Mouse (Mus musculus): ENCODE data around the gene Napb. TPM values are rescaled to one million over a fixed set of nuclear protein-coding genes. Genes with fewer than 3 reads are reported as not detected.

Napb gene
- polyA plus RNA-seq, 1 experiment from 2014 or later: 7.1 TPM

GRCm38 (mm10) chr2:148719271-148719995 is 12.8 kb downstream of the Napb start:
- no peak for ATAC-seq (ENCODE audit: insufficient number of reproducible peaks, insufficient read depth, low FRiP score, low TSS enrichment)
- H3K27ac ChIP-seq: no peak overlapping the region
- H3K9me3 ChIP-seq: no peaks in the 10 kb centered on the region
- 84% methylated on average over 2 of the region's 2 CpGs for WGBS
- no peaks in the 10 kb centered on the region for H3K36me3 ChIP-seq
- H3K4me3 ChIP-seq: no peak overlapping the region
- no peaks in the 10 kb centered on the region for H3K4me1 ChIP-seq
- H3K4me2 ChIP-seq (replicated peaks): no peak overlapping the region
- no peaks in the 10 kb centered on the region for H3K27me3 ChIP-seq
- H3K9ac ChIP-seq: no peak overlapping the region

- H3K36me3 ChIP-seq: no peaks in the 10 kb centered on the region
- H3K4me1 ChIP-seq: no peaks in the 10 kb centered on the region
- no peak overlapping the region for H3K27ac ChIP-seq
- H3K4me3 ChIP-seq: no peak overlapping the region
- no peaks in the 10 kb centered on the region for H3K9me3 ChIP-seq
- no peaks in the 10 kb centered on the region for H3K27me3 ChIP-seq
- ATAC-seq (ENCODE audit: insufficient number of reproducible peaks, insufficient read depth, low FRiP score, low TSS enrichment): no peak
- no peak overlapping the region for H3K4me2 ChIP-seq (replicated peaks)
- H3K9ac ChIP-seq: no peak overlapping the region
- WGBS: 69% methylated on average over 2 of the region's 2 CpGs
Measured at GRCm38 (mm10) chr2:148717072-148717471, 15.2 kb downstream of the Napb start.

GRCm38 (mm10) chr2:148712326-148712725 is 19.9 kb downstream of the Napb start:
- Histone ChIP-seq H3K9me3 (no peaks in the 10 kb centered on the region), H3K4me3 (no peak overlapping the region), H3K4me1 (no peaks in the 10 kb centered on the region), H3K36me3 (0 out of 2 replicates have a peak, but pooled peaks cover 7% of the 10 kb centered on the region), H3K27me3 (no peaks in the 10 kb centered on the region), H3K9ac (no peak overlapping the region), H3K27ac (no peak overlapping the region), H3K4me2 (replicated peaks) (no peak overlapping the region)
- 79% methylated on average over 3 of the region's 3 CpGs for WGBS
- no peak for ATAC-seq (ENCODE audit: insufficient number of reproducible peaks, insufficient read depth, low FRiP score, low TSS enrichment)

GRCm38 (mm10) chr2:148707202-148707530 is 25.1 kb downstream of the Napb start:
- 82% methylated on average over 6 of the region's 6 CpGs for WGBS
- Histone ChIP-seq H3K27me3 (no peaks in the 10 kb centered on the region), H3K4me1 (no peaks in the 10 kb centered on the region), H3K4me2 (replicated peaks) (no peak overlapping the region), H3K9me3 (no peaks in the 10 kb centered on the region), H3K36me3 (peaks cover 12% of the 10 kb centered on the region; the same call in 1 of the 2 replicates), H3K9ac (no peak overlapping the region), H3K4me3 (no peak overlapping the region), H3K27ac (no peak overlapping the region)
- ATAC-seq (ENCODE audit: insufficient number of reproducible peaks, insufficient read depth, low FRiP score, low TSS enrichment): 0 out of 2 replicates have a peak, but pooled peaks have one; percentile 35

- 86% methylated on average over 15 of the region's 15 CpGs for WGBS
- Histone ChIP-seq H3K9ac (no peak overlapping the region), H3K4me1 (no peaks in the 10 kb centered on the region), H3K9me3 (no peaks in the 10 kb centered on the region), H3K36me3 (peaks cover 12% of the 10 kb centered on the region; the same call in 1 of the 2 replicates), H3K27me3 (no peaks in the 10 kb centered on the region), H3K4me2 (replicated peaks) (no peak overlapping the region), H3K4me3 (no peak overlapping the region), H3K27ac (no peak overlapping the region)
- peak; percentile 35; the same call in 1 of the 2 replicates for ATAC-seq (ENCODE audit: insufficient number of reproducible peaks, insufficient read depth, low FRiP score, low TSS enrichment)
Measured at GRCm38 (mm10) chr2:148706409-148707201, 25.7 kb downstream of the Napb start.

GRCm38 (mm10) chr2:148698571-148698970 is 33.7 kb downstream of the Napb start:
- ATAC-seq (ENCODE audit: insufficient number of reproducible peaks, insufficient read depth, low FRiP score, low TSS enrichment): no peak
- no peak overlapping the region for H3K4me3 ChIP-seq
- no peaks in the 10 kb centered on the region for H3K9me3 ChIP-seq
- H3K4me1 ChIP-seq: no peaks in the 10 kb centered on the region
- no peaks in the 10 kb centered on the region for H3K27me3 ChIP-seq
- H3K27ac ChIP-seq: no peak overlapping the region
- H3K4me2 ChIP-seq (replicated peaks): no peak overlapping the region
- peaks cover 31% of the 10 kb centered on the region for H3K36me3 ChIP-seq
- 68% methylated on average over 5 of the region's 5 CpGs for WGBS
- H3K9ac ChIP-seq: no peak overlapping the region

GRCm38 (mm10) chr2:148690781-148691180 is 41.5 kb downstream of the Napb start:
- 96% methylated on average over 5 of the region's 5 CpGs for WGBS
- Histone ChIP-seq H3K4me3 (no peak overlapping the region), H3K36me3 (peaks cover 58% of the 10 kb centered on the region), H3K4me2 (replicated peaks) (no peak overlapping the region), H3K9ac (no peak overlapping the region), H3K27ac (no peak overlapping the region), H3K4me1 (no peaks in the 10 kb centered on the region), H3K27me3 (no peaks in the 10 kb centered on the region), H3K9me3 (no peaks in the 10 kb centered on the region)
- no peak for ATAC-seq (ENCODE audit: insufficient number of reproducible peaks, insufficient read depth, low FRiP score, low TSS enrichment)

GRCm38 (mm10) chr2:148690291-148690690 is 42.0 kb downstream of the Napb start:
- Histone ChIP-seq H3K4me1 (no peaks in the 10 kb centered on the region), H3K27ac (no peak overlapping the region), H3K9me3 (no peaks in the 10 kb centered on the region), H3K36me3 (peaks cover 57% of the 10 kb centered on the region), H3K27me3 (no peaks in the 10 kb centered on the region), H3K4me2 (replicated peaks) (no peak overlapping the region), H3K4me3 (no peak overlapping the region), H3K9ac (no peak overlapping the region)
- no peak for ATAC-seq (ENCODE audit: insufficient number of reproducible peaks, insufficient read depth, low FRiP score, low TSS enrichment)
- WGBS: 93% methylated on average over 3 of the region's 3 CpGs

- H3K4me1 ChIP-seq: no peaks in the 10 kb centered on the region
- WGBS: 95% methylated on average over 6 of the region's 6 CpGs
- H3K9ac ChIP-seq: no peak overlapping the region
- H3K9me3 ChIP-seq: no peaks in the 10 kb centered on the region
- no peak overlapping the region for H3K4me3 ChIP-seq
- ATAC-seq (ENCODE audit: insufficient number of reproducible peaks, insufficient read depth, low FRiP score, low TSS enrichment): no peak
- H3K27ac ChIP-seq: no peak overlapping the region
- peaks cover 63% of the 10 kb centered on the region for H3K36me3 ChIP-seq
- H3K4me2 ChIP-seq (replicated peaks): no peak overlapping the region
- H3K27me3 ChIP-seq: no peaks in the 10 kb centered on the region
Measured at GRCm38 (mm10) chr2:148689444-148690140, 42.7 kb downstream of the Napb start.

- WGBS: 95% methylated on average over 5 of the region's 5 CpGs
- H3K9ac ChIP-seq: no peak overlapping the region
- H3K27me3 ChIP-seq: no peaks in the 10 kb centered on the region
- H3K4me2 ChIP-seq (replicated peaks): no peak overlapping the region
- no peaks in the 10 kb centered on the region for H3K9me3 ChIP-seq
- H3K4me3 ChIP-seq: no peak overlapping the region
- H3K27ac ChIP-seq: no peak overlapping the region
- H3K4me1 ChIP-seq: no peaks in the 10 kb centered on the region
- peaks cover 64% of the 10 kb centered on the region for H3K36me3 ChIP-seq
- no peak for ATAC-seq (ENCODE audit: insufficient number of reproducible peaks, insufficient read depth, low FRiP score, low TSS enrichment)
Measured at GRCm38 (mm10) chr2:148687971-148688370, 44.3 kb downstream of the Napb start.

GRCm38 (mm10) chr2:148686862-148687261 is 45.4 kb downstream of the Napb start:
- peaks cover 63% of the 10 kb centered on the region for H3K36me3 ChIP-seq
- WGBS: 95% methylated on average over 1 of the region's 1 CpGs
- no peak overlapping the region for H3K4me3 ChIP-seq
- H3K4me1 ChIP-seq: peaks cover 6% of the 10 kb centered on the region
- no peaks in the 10 kb centered on the region for H3K27me3 ChIP-seq
- H3K9me3 ChIP-seq: no peaks in the 10 kb centered on the region
- H3K4me2 ChIP-seq (replicated peaks): no peak overlapping the region
- no peak overlapping the region for H3K27ac ChIP-seq
- no peak overlapping the region for H3K9ac ChIP-seq
- ATAC-seq (ENCODE audit: insufficient number of reproducible peaks, insufficient read depth, low FRiP score, low TSS enrichment): no peak
